Mouse (Mus musculus): Measurements from ENCODE around the gene Plppr3.

- TF ChIP-seq CTCF (IDR thresholded peaks at IDR 0.05; ENCODE audit: extremely low read depth, insufficient read depth, insufficient read length, insufficient replicate concordance), result no peak
- TF ChIP-seq POLR2A (IDR thresholded peaks at IDR 0.05; ENCODE audit: low read depth, low read length), result no peak
Observed at GRCm38 (mm10) chr10:79914131-79914947, 39.9 kb upstream of the Plppr3 start.

Measured in spleen, adult 2 months (tissue).